Mouse (Mus musculus) CH12.LX (cell line): ENCODE data around the gene 4931429L15Rik. TPM values are rescaled to one million over a fixed set of nuclear protein-coding genes. Genes with fewer than 3 reads are reported as not detected.

Experiments used
- DNase-seq: peaks from one replicate; pipeline ENCODE4 v3.0.0-alpha.2; 2013; ENCODE audit errors: extremely low read depth
- H3K27ac ChIP-seq: 2 replicates; pipeline ENCODE4 v1.5.1; 2012; ENCODE audit warnings: low read depth, mild to moderate bottlenecking, control low read depth, moderate library complexity; ENCODE audit not compliant: insufficient read depth
- H3K27me3 ChIP-seq: replicated peaks from 2 replicates; pipeline ENCODE3; 2012; ENCODE audit warnings: inconsistent platforms
- H3K36me3 ChIP-seq, 2 experiments: replicated peaks in 1 of 2; 2 replicates each; pipeline versions ENCODE3 to v1.6.1; 2012; ENCODE audit warnings: inconsistent platforms in 1 of 2, low read length in 1 of 2, mild to moderate bottlenecking in 1 of 2, mixed read lengths in 1 of 2, moderate library complexity in 1 of 2; ENCODE audit not compliant: control insufficient read depth in 1 of 2, insufficient read depth in 1 of 2
- H3K4me1 ChIP-seq, 2 experiments: 2 replicates each; pipeline ENCODE4 v1.6.1; 2012; ENCODE audit warnings: inconsistent platforms in 1 of 2, moderate library complexity in 1 of 2; ENCODE audit not compliant: insufficient read depth in 2 of 2, control insufficient read depth in 1 of 2
- H3K4me2 ChIP-seq: 2 replicates; pipeline ENCODE4 v1.6.1; 2012; ENCODE audit warnings: low read depth, mild to moderate bottlenecking, control low read depth; ENCODE audit not compliant: poor library complexity, insufficient read depth, severe bottlenecking
- H3K4me3 ChIP-seq, 3 experiments: fragments of 150-350 bp in 1 of 3; sonication (generic) in 1 of 3; replicated peaks in 1 of 3; 2 replicates each; pipeline versions ENCODE3 to v1.5.1; 2011 to 2012; ENCODE audit warnings: low read depth in 2 of 3, low read length in 2 of 3, mild to moderate bottlenecking in 2 of 3, moderate library complexity in 2 of 3, control low read depth in 1 of 3, improper control_type of control experiment in 1 of 3, inconsistent platforms in 1 of 3, mixed read lengths in 1 of 3; ENCODE audit not compliant: poor library complexity in 1 of 3
- H3K79me2 ChIP-seq: replicated peaks from 2 replicates; pipeline ENCODE4 v1.6.1; 2012; ENCODE audit warnings: mild to moderate bottlenecking, moderate library complexity; ENCODE audit not compliant: control insufficient read depth, poor library complexity, insufficient read depth, severe bottlenecking; ENCODE audit errors: extremely low read depth
- H3K9ac ChIP-seq: 2 replicates; pipeline ENCODE4 v1.6.1; 2012; ENCODE audit warnings: low read depth, mild to moderate bottlenecking, control low read depth, moderate library complexity; ENCODE audit not compliant: insufficient read depth
- H3K9me3 ChIP-seq: replicated peaks from 2 replicates; pipeline ENCODE3; 2012; ENCODE audit warnings: low read length, inconsistent platforms, mixed read lengths
- CTCF ChIP-seq, 2 experiments: IDR thresholded peaks in 1 of 2; conservative IDR thresholded peaks in 1 of 2; 2 replicates each; pipeline ENCODE4 v1.5.1; 2011 to 2012; ENCODE audit warnings: low read depth in 2 of 2, low read length in 2 of 2, improper control_type of control experiment in 1 of 2, inconsistent platforms in 1 of 2, mild to moderate bottlenecking in 1 of 2, moderate library complexity in 1 of 2
- E2F4 ChIP-seq: IDR thresholded peaks from 2 replicates; pipeline ENCODE4 v1.6.1; 2011; ENCODE audit warnings: low read depth, low read length, improper control_type of control experiment; ENCODE audit not compliant: insufficient replicate concordance
- EP300 ChIP-seq: IDR thresholded peaks from 2 replicates; pipeline ENCODE4 v1.6.1; 2011; ENCODE audit warnings: low read length, improper control_type of control experiment
- MAFK ChIP-seq: IDR thresholded peaks from 2 replicates; pipeline ENCODE4 v1.6.1; 2011; ENCODE audit warnings: low read length, improper control_type of control experiment; ENCODE audit not compliant: insufficient replicate concordance
- MAX ChIP-seq: IDR thresholded peaks from 2 replicates; pipeline ENCODE4 v1.6.1; 2011; ENCODE audit warnings: low read length, improper control_type of control experiment
- MEF2A ChIP-seq: IDR thresholded peaks from 2 replicates; pipeline ENCODE4 v1.6.1; 2014; ENCODE audit warnings: low read depth, mild to moderate bottlenecking, inconsistent platforms, low read length, improper control_type of control experiment, borderline replicate concordance
- NRF1 ChIP-seq: IDR thresholded peaks from 2 replicates; pipeline ENCODE4 v1.6.1; 2014; ENCODE audit warnings: low read depth, mild to moderate bottlenecking, inconsistent platforms, low read length, improper control_type of control experiment, moderate library complexity
- POLR2AphosphoS2 ChIP-seq: IDR thresholded peaks from 2 replicates; pipeline ENCODE4 v1.6.1; 2011; ENCODE audit warnings: low read depth, low read length, improper control_type of control experiment
- RAD21 ChIP-seq: IDR thresholded peaks from 2 replicates; pipeline ENCODE4 v1.6.1; 2011; ENCODE audit warnings: low read depth, mild to moderate bottlenecking, low read length, improper control_type of control experiment, moderate library complexity
- RCOR1 ChIP-seq: conservative IDR thresholded peaks from 2 replicates; pipeline ENCODE4 v1.6.1; 2012; ENCODE audit warnings: low read depth, mild to moderate bottlenecking, inconsistent platforms, low read length, improper control_type of control experiment
- SMC3 ChIP-seq: IDR thresholded peaks from 2 replicates; pipeline ENCODE4 v1.6.1; 2011; ENCODE audit warnings: low read depth, low read length, improper control_type of control experiment
- UBTF ChIP-seq: IDR thresholded peaks from 2 replicates; pipeline ENCODE4 v1.6.1; 2012; ENCODE audit warnings: low read depth, mild to moderate bottlenecking, inconsistent platforms, low read length, improper control_type of control experiment, moderate library complexity
- ZKSCAN1 ChIP-seq: IDR thresholded peaks from 2 replicates; pipeline ENCODE4 v1.6.1; 2012; ENCODE audit warnings: low read depth, inconsistent platforms, low read length, improper control_type of control experiment, borderline replicate concordance
- dilution Hi-C: fragments of 300-500 bp; cut with MboI; formaldehyde crosslinking; loops from 2 replicates; pipeline ENCODE4 v1.14.3; 2020; ENCODE audit warnings: low sequenced_read_pairs; ENCODE audit not compliant: extremely low pct_unique_long_range_greater_than_20kb, extremely low pct_ligation_motif_present
- in situ Hi-C: fragments of 300-500 bp; cut with MboI; formaldehyde crosslinking; loops from 3 replicates; pipeline ENCODE4 v1.14.3; 2019; ENCODE audit warnings: low sequenced_read_pairs, low pct_ligation_motif_present, low pct_unique_long_range_greater_than_20kb, mixed read lengths
- polyA plus RNA-seq: library from polyadenylated mRNA; unstranded; fragments of >175 nt; gene quantifications from 2 replicates; pipeline ENCODE4 v1.2.1, GENCODE M21; 2012; ENCODE audit warnings: low read depth; ENCODE audit not compliant: insufficient read length
- total RNA-seq, 2 experiments: library from RNA; depleted of rRNA; stranded (reverse); fragments of 300-350 nt in 1 of 2; fragments of >200 nt in 1 of 2; gene quantifications; 2 replicates each; pipeline ENCODE4 v1.2.3; 2012 to 2014

The 4931429L15Rik gene
- total and polyA plus RNA-seq, 3 experiments, result not detected

- no peak overlapping the region for H3K4me3 ChIP-seq
- dilution Hi-C loops (no loop called here), in situ Hi-C loops (no loop called here)
- H3K9me3 ChIP-seq, result no peaks in the 10 kb centered on the region
- peaks cover 19 to 28% of the 10 kb centered on the region in 2 experiments for H3K36me3 ChIP-seq
- H3K79me2 ChIP-seq, result no peaks in the 10 kb centered on the region
- H3K4me1 ChIP-seq, result no peaks in the 10 kb centered on the region
- H3K27me3 ChIP-seq, result no peaks in the 10 kb centered on the region
- no peak overlapping the region for H3K4me2 ChIP-seq
- H3K9ac ChIP-seq, result no peak overlapping the region
- peak; percentile 69 for DNase-seq
- no peak overlapping the region for H3K27ac ChIP-seq
- TF ChIP-seq RAD21 (peak; percentile 79), NRF1 (no peak), E2F4 (no peak), CTCF (conservative IDR thresholded peaks at IDR 0.05 in 1 of 2, IDR thresholded peaks at IDR 0.05 in 1 of 2; ENCODE audit: low read depth in 2 of 2, low read length in 2 of 2) (peak; percentile 86 to 98), SMC3 (peak; percentile 59)
Observed at GRCm38 (mm10) chr9:46302142-46302541, 17.6 kb downstream of the 4931429L15Rik start.

GRCm38 (mm10) chr9:46298381-46298780 lies 21.4 kb downstream of the 4931429L15Rik start:
- DNase-seq, result no peak
- in situ Hi-C loops (no loop called here), dilution Hi-C loops (no loop called here)
- Histone ChIP-seq H3K9ac (no peak overlapping the region), H3K4me3 (no peak overlapping the region), H3K79me2 (no peaks in the 10 kb centered on the region), H3K4me2 (no peak overlapping the region), H3K4me1 (no peaks in the 10 kb centered on the region), H3K27me3 (no peaks in the 10 kb centered on the region), H3K9me3 (no peaks in the 10 kb centered on the region), H3K27ac (no peak overlapping the region), H3K36me3 (peaks cover 44 to 60% of the 10 kb centered on the region in 2 experiments)
- TF ChIP-seq MAFK (no peak), E2F4 (no peak), UBTF (no peak), ZKSCAN1 (no peak), EP300 (no peak), MAX (no peak), POLR2AphosphoS2 (no peak), MEF2A (no peak), RCOR1 (no peak)
